Mouse (Mus musculus) liver, embryonic 14.5 days (tissue): ENCODE data around the gene Krt15. TPM values are rescaled to one million over a fixed set of nuclear protein-coding genes. Genes with fewer than 3 reads are reported as not detected.

Experiments
- ATAC-seq: fragments of 200-750 bp; cut with Nextera tagmentation; 2 replicates; pipeline ENCODE4 v1.8.0; 2017; ENCODE audit warnings: moderate number of reproducible peaks, mild to moderate bottlenecking, moderate library complexity; ENCODE audit not compliant: insufficient read depth
- DNase-seq, 3 experiments: peaks; one replicate each; pipeline ENCODE4 v3.0.0-alpha.2; 2012 to 2013; ENCODE audit warnings: low read depth in 3 of 3, low spot score in 3 of 3
- H3K27ac ChIP-seq: fragments of 300-500 bp; sonication (generic); 2 replicates; pipeline ENCODE4 v1.5.1; 2014; ENCODE audit warnings: moderate library complexity, mild to moderate bottlenecking, control low read depth, inconsistent platforms
- H3K27me3 ChIP-seq: fragments of 300-500 bp; sonication (generic); 2 replicates; pipeline ENCODE4 v1.6.1; 2014; ENCODE audit warnings: mild to moderate bottlenecking, low read length, moderate library complexity; ENCODE audit not compliant: control insufficient read depth, insufficient read depth
- H3K36me3 ChIP-seq: fragments of 300-500 bp; sonication (generic); replicated peaks from 2 replicates; pipeline ENCODE4 v1.6.1; 2014; ENCODE audit warnings: low read depth; ENCODE audit not compliant: control insufficient read depth, insufficient read depth
- H3K4me1 ChIP-seq, 2 experiments: fragments of 200-500 bp in 1 of 2; fragments of 300-500 bp in 1 of 2; sonication (generic) in 1 of 2; replicated peaks; 2 replicates each; pipeline ENCODE4 v1.6.1; 2012 to 2014; ENCODE audit warnings: antibody characterized with exemption in 1 of 2, inconsistent platforms in 1 of 2, low read length in 1 of 2; ENCODE audit not compliant: control insufficient read depth in 2 of 2, insufficient read depth in 2 of 2
- H3K4me2 ChIP-seq: fragments of 300-500 bp; sonication (generic); 2 replicates; pipeline ENCODE4 v1.6.1; 2014; ENCODE audit warnings: low read depth, mild to moderate bottlenecking, control low read depth, moderate library complexity
- H3K4me3 ChIP-seq, 2 experiments: fragments of 200-500 bp in 1 of 2; fragments of 300-500 bp in 1 of 2; sonication (generic) in 1 of 2; 2 replicates each; pipeline ENCODE4 v1.5.1; 2012 to 2014; ENCODE audit warnings: low read depth in 2 of 2, low read length in 2 of 2, mild to moderate bottlenecking in 2 of 2, control low read depth in 1 of 2, inconsistent platforms in 1 of 2, moderate library complexity in 1 of 2; ENCODE audit not compliant: insufficient read depth in 1 of 2
- H3K9ac ChIP-seq: fragments of 300-500 bp; sonication (generic); replicated peaks from 2 replicates; pipeline ENCODE4 v1.6.1; 2014; ENCODE audit warnings: mild to moderate bottlenecking, control low read depth, moderate library complexity
- H3K9me3 ChIP-seq: fragments of 300-500 bp; sonication (generic); 2 replicates; pipeline ENCODE4 v1.6.1; 2016; ENCODE audit warnings: low read length, mixed read lengths; ENCODE audit not compliant: control insufficient read depth
- CTCF ChIP-seq: IDR thresholded peaks from 2 replicates; pipeline ENCODE4 v1.5.1; 2016; ENCODE audit warnings: antibody characterized with exemption, low read depth, control low read depth
- EP300 ChIP-seq: IDR thresholded peaks from 2 replicates; pipeline ENCODE4 v1.6.1; 2016; ENCODE audit warnings: antibody characterized with exemption, low read depth
- WGBS: fragments of 180-500 bp; shearing (Covaris S2); extraction: QIAGEN DNeasy Blood & Tissue Kit; methylation state at CpG from one replicate; pipeline ENCODE4 v1.1.7; 2014; ENCODE audit not compliant: insufficient replicate concordance; 5-methylcytosine and 5-hydroxymethylcytosine counted together
- polyA plus RNA-seq, 2 experiments: library from polyadenylated mRNA; depleted of rRNA in 1 of 2; stranded (reverse) in 1 of 2; unstranded in 1 of 2; fragments of >200 nt; fragmentation: Nextera tagmentation in 1 of 2; extraction: Ambion mirVana in 1 of 2; gene quantifications; 2 replicates each; pipeline versions ENCODE4 v1.2.1 to v1.2.3; 2012 to 2014

The Krt15 gene
- polyA plus RNA-seq, 2 experiments = 0.35 TPM; not detected in 1

GRCm38 (mm10) chr11:100155497-100156255 lies 19.9 kb upstream of the Krt15 start:
- WGBS = 42% methylated on average over 8 of the region's 8 CpGs
- ATAC-seq = no peak
- Histone ChIP-seq H3K36me3 (no peaks in the 10 kb centered on the region), H3K4me1 (no peaks in the 10 kb centered on the region), H3K9me3 (no peaks in the 10 kb centered on the region), H3K4me2 (no peak overlapping the region), H3K27me3 (no peaks in the 10 kb centered on the region), H3K9ac (no peak overlapping the region), H3K27ac (no peak overlapping the region), H3K4me3 (no peak overlapping the region)
- DNase-seq = no peak
- no peak for TF ChIP-seq EP300
- no peak for TF ChIP-seq CTCF

- H3K4me2 ChIP-seq = no peak within 1 kb of the TSS
- no peaks in the 10 kb centered on the region for H3K36me3 ChIP-seq
- TF ChIP-seq EP300 = no peak
- no peak within 1 kb of the TSS for H3K9ac ChIP-seq
- H3K4me1 ChIP-seq = no peaks in the 10 kb centered on the region
- no peak for ATAC-seq
- H3K27me3 ChIP-seq = peaks cover 11% of the 10 kb centered on the region
- H3K9me3 ChIP-seq = no peaks in the 10 kb centered on the region
- H3K4me3 ChIP-seq = no peak within 1 kb of the TSS
- 36% methylated on average over 9 of the region's 9 CpGs for WGBS
- H3K27ac ChIP-seq = no peak within 1 kb of the TSS
- DNase-seq = no peak
Observed at GRCm38 (mm10) chr11:100148615-100149330, 13.0 kb upstream of the Krt15 start, which contains the start of gene Krt19. Krt19 (minus strand) TSS chr11:100148665.

GRCm38 (mm10) chr11:100147566-100148353 lies 12.0 kb upstream of the Krt15 start:
- Histone ChIP-seq H3K4me3 (no peak overlapping the region), H3K27me3 (peaks cover 11% of the 10 kb centered on the region), H3K27ac (no peak overlapping the region), H3K9ac (no peak overlapping the region), H3K9me3 (no peaks in the 10 kb centered on the region), H3K36me3 (no peaks in the 10 kb centered on the region), H3K4me2 (no peak overlapping the region), H3K4me1 (no peaks in the 10 kb centered on the region)
- DNase-seq (no peak), ATAC-seq (no peak)
- no peak for TF ChIP-seq EP300
- 34% methylated on average over 5 of the region's 5 CpGs for WGBS

- Histone ChIP-seq H3K36me3 (no peaks in the 10 kb centered on the region), H3K4me3 (no peak overlapping the region), H3K4me1 (no peaks in the 10 kb centered on the region), H3K9me3 (no peaks in the 10 kb centered on the region), H3K4me2 (no peak overlapping the region; the same call in 1 of the 2 replicates), H3K27me3 (peaks cover 11% of the 10 kb centered on the region), H3K9ac (no peak overlapping the region), H3K27ac (no peak overlapping the region)
- no peak for TF ChIP-seq CTCF
- TF ChIP-seq EP300 = no peak
- 2% methylated on average over 13 of the region's 13 CpGs for WGBS
- DNase-seq (no peak), ATAC-seq (no peak)
Observed at GRCm38 (mm10) chr11:100145858-100146560, 10.3 kb upstream of the Krt15 start.
